Mouse (Mus musculus): ENCODE data around the gene Lamc1. TPM values are rescaled to one million over a fixed set of nuclear protein-coding genes. Genes with fewer than 3 reads are reported as not detected.

Gene Lamc1
- total and polyA plus RNA-seq, 3 experiments = 13.1 to 174 (median 32.4) TPM

DNA sequence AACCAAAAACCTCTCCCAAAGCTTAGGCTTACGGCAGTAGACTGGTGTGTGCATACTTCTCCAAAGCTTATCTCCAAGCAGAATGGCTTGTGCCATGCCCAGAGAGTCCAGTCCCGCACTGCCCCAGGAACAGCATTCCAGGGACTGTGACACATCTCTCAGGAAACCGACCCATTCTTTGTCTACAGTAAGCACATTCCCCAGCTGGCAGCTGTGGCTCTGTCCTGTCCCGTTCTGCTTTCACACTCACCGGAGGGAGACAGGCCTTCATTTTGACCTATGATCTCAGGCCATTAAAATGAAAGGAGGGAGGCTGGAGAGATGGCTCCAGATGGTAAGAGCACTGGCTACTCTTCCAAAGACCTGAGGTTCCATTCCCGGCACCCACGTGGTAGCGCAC is 130.4 kb downstream of the Lamc1 start:
- Histone ChIP-seq H3K36me3 (ENCODE audit: control insufficient read depth in 1 of 2, insufficient read depth in 2 of 2, low read length in 2 of 2) (no peaks in the 10 kb centered on the region), H3K4me3 (ENCODE audit: control insufficient read depth in 1 of 2, insufficient read depth in 1 of 2, low read depth in 2 of 2, low read length in 2 of 2) (no peak overlapping the region), H3K4me1 (ENCODE audit: control insufficient read depth in 1 of 2, insufficient read depth in 2 of 2, low read length in 2 of 2) (no peaks in the 10 kb centered on the region), H3K9me3 (replicated peaks; ENCODE audit: insufficient read depth, low read length) (no peaks in the 10 kb centered on the region), H3K27ac (ENCODE audit: control insufficient read depth, low read depth, low read length) (no peak overlapping the region), H3K9ac (ENCODE audit: control insufficient read depth, low read depth, low read length, poor library complexity, severe bottlenecking) (no peak overlapping the region), H3K27me3 (ENCODE audit: control insufficient read depth in 1 of 2, insufficient read depth in 2 of 2, low read length in 2 of 2) (peaks cover 8 to 10% of the 10 kb centered on the region in 2 experiments), H3K79me2 (ENCODE audit: control insufficient read depth, insufficient read depth, low read length, poor library complexity) (no peaks in the 10 kb centered on the region)
- no peak for DNase-seq (ENCODE audit: low read depth, low spot score)
- no peak for TF ChIP-seq ZNF384 (IDR thresholded peaks at IDR 0.05; ENCODE audit: low read depth, low read length)
- no peak for TF ChIP-seq SIN3A (IDR thresholded peaks at IDR 0.05; ENCODE audit: low read length)
- no peak for TF ChIP-seq RCOR1 (IDR thresholded peaks at IDR 0.05; ENCODE audit: low read depth, low read length)
- no peak for TF ChIP-seq MYB (IDR thresholded peaks at IDR 0.05; ENCODE audit: low read depth, low read length)
- no peak for TF ChIP-seq HCFC1 (IDR thresholded peaks at IDR 0.05; ENCODE audit: low read depth, low read length)
- no peak for TF ChIP-seq BHLHE40 (IDR thresholded peaks at IDR 0.05; ENCODE audit: borderline replicate concordance, low read depth, low read length)
- no peak for TF ChIP-seq KAT2A (conservative IDR thresholded peaks at IDR 0.05; ENCODE audit: low read depth, low read length)
- TF ChIP-seq MAFK (IDR thresholded peaks at IDR 0.05; ENCODE audit: borderline replicate concordance, low read depth, low read length) = no peak
- no peak for TF ChIP-seq GABPA (IDR thresholded peaks at IDR 0.05; ENCODE audit: low read depth, low read length)
- TF ChIP-seq POLR2AphosphoS5 (IDR thresholded peaks at IDR 0.05; ENCODE audit: borderline replicate concordance, low read depth, low read length) = no peak
- TF ChIP-seq USF2 (IDR thresholded peaks at IDR 0.05; ENCODE audit: borderline replicate concordance in 1 of 2, insufficient read depth in 1 of 2, low read depth in 1 of 2, low read length in 2 of 2) = no peak

GRCm38 (mm10) chr1:153201448-153201847 is 131.1 kb downstream of the Lamc1 start:
- H3K4me3 ChIP-seq (ENCODE audit: control insufficient read depth in 1 of 2, insufficient read depth in 1 of 2, low read depth in 2 of 2, low read length in 2 of 2) = no peak overlapping the region
- H3K79me2 ChIP-seq (ENCODE audit: control insufficient read depth, insufficient read depth, low read length, poor library complexity) = no peaks in the 10 kb centered on the region
- no peaks in the 10 kb centered on the region for H3K4me1 ChIP-seq (ENCODE audit: control insufficient read depth in 1 of 2, insufficient read depth in 2 of 2, low read length in 2 of 2)
- TF ChIP-seq USF1 (IDR thresholded peaks at IDR 0.05; ENCODE audit: low read depth, low read length) (no peak), BHLHE40 (IDR thresholded peaks at IDR 0.05; ENCODE audit: borderline replicate concordance, low read depth, low read length) (no peak), ZNF384 (IDR thresholded peaks at IDR 0.05; ENCODE audit: low read depth, low read length) (no peak), MAZ (IDR thresholded peaks at IDR 0.05; ENCODE audit: low read depth, low read length) (no peak)
- no peak overlapping the region for H3K27ac ChIP-seq (ENCODE audit: control insufficient read depth, low read depth, low read length)
- peaks cover 8% of the 10 kb centered on the region in 2 experiments for H3K27me3 ChIP-seq (ENCODE audit: control insufficient read depth in 1 of 2, insufficient read depth in 2 of 2, low read length in 2 of 2)
- no peaks in the 10 kb centered on the region for H3K36me3 ChIP-seq (ENCODE audit: control insufficient read depth in 1 of 2, insufficient read depth in 2 of 2, low read length in 2 of 2)
- DNase-seq (ENCODE audit: low read depth, low spot score) = no peak
- H3K9ac ChIP-seq (ENCODE audit: control insufficient read depth, low read depth, low read length, poor library complexity, severe bottlenecking) = no peak overlapping the region
- no peaks in the 10 kb centered on the region for H3K9me3 ChIP-seq (replicated peaks; ENCODE audit: insufficient read depth, low read length)

GRCm38 (mm10) chr1:153197316-153197850 is 135.2 kb downstream of the Lamc1 start:
- no peak overlapping the region for H3K4me3 ChIP-seq (ENCODE audit: control insufficient read depth in 1 of 2, insufficient read depth in 1 of 2, low read depth in 2 of 2, low read length in 2 of 2)
- peaks cover 6 to 15% of the 10 kb centered on the region in 2 experiments for H3K27me3 ChIP-seq (ENCODE audit: control insufficient read depth in 1 of 2, insufficient read depth in 2 of 2, low read length in 2 of 2)
- no peaks in the 10 kb centered on the region for H3K9me3 ChIP-seq (replicated peaks; ENCODE audit: insufficient read depth, low read length)
- no peak for DNase-seq (ENCODE audit: low read depth, low spot score)
- no peak for TF ChIP-seq KAT2A (conservative IDR thresholded peaks at IDR 0.05; ENCODE audit: low read depth, low read length)
- TF ChIP-seq CTCF (IDR thresholded peaks at IDR 0.05 in 2 of 3, conservative IDR thresholded peaks at IDR 0.05 in 1 of 3; ENCODE audit: control insufficient read depth in 1 of 3, insufficient read depth in 1 of 3, low read depth in 2 of 3, low read length in 3 of 3, poor library complexity in 1 of 3, severe bottlenecking in 1 of 3) = no peak
- no peak for TF ChIP-seq TCF12 (IDR thresholded peaks at IDR 0.05; ENCODE audit: low read depth, low read length)
- no peak overlapping the region for H3K27ac ChIP-seq (ENCODE audit: control insufficient read depth, low read depth, low read length)
- H3K9ac ChIP-seq (ENCODE audit: control insufficient read depth, low read depth, low read length, poor library complexity, severe bottlenecking) = no peak overlapping the region
- H3K4me1 ChIP-seq (ENCODE audit: control insufficient read depth in 1 of 2, insufficient read depth in 2 of 2, low read length in 2 of 2) = no peaks in the 10 kb centered on the region
- no peaks in the 10 kb centered on the region for H3K79me2 ChIP-seq (ENCODE audit: control insufficient read depth, insufficient read depth, low read length, poor library complexity)
- H3K36me3 ChIP-seq (ENCODE audit: control insufficient read depth in 1 of 2, insufficient read depth in 2 of 2, low read length in 2 of 2) = no peaks in the 10 kb centered on the region

All from MEL (cell line).